Mouse (Mus musculus) layer of hippocampus, adult 2 months (tissue): ENCODE data around the gene Lrrc75b. TPM values are rescaled to one million over a fixed set of nuclear protein-coding genes. Genes with fewer than 3 reads are reported as not detected.

ENCODE experiments used
- DNase-seq, 2 experiments: peaks; one replicate each; pipeline ENCODE4 v3.0.0; 2022; ENCODE audit warnings: low spot score in 2 of 2
- H3K27ac ChIP-seq: fragments of 200-600 bp; 2 replicates; pipeline ENCODE4 v1.8.1; 2022
- H3K4me3 ChIP-seq: fragments of 200-600 bp; 2 replicates; pipeline ENCODE4 v1.8.1; 2022; ENCODE audit warnings: mild to moderate bottlenecking
- CTCF ChIP-seq: fragments of 200-600 bp; conservative IDR thresholded peaks from 2 replicates; pipeline ENCODE4 v1.8.1; 2022; ENCODE audit warnings: antibody characterized with exemption, mild to moderate bottlenecking, moderate library complexity
- total RNA-seq, 2 experiments: library from RNA; stranded (reverse); gene quantifications; 2 replicates each; pipeline ENCODE4 v1.2.3; 2021

Gene Lrrc75b
- total RNA-seq, 2 experiments from 2014 or later = 9.7 to 12.0 TPM

- H3K4me3 ChIP-seq = no peak overlapping the region
- no peak overlapping the region for H3K27ac ChIP-seq
- DNase-seq = no peak
- no peak for TF ChIP-seq CTCF
Measured at GRCm38 (mm10) chr10:75501641-75502040, 58.5 kb downstream of the Lrrc75b start.

GRCm38 (mm10) chr10:75500345-75500744 is 59.8 kb downstream of the Lrrc75b start:
- TF ChIP-seq CTCF = no peak
- no peak overlapping the region for H3K27ac ChIP-seq
- no peak for DNase-seq
- H3K4me3 ChIP-seq = no peak overlapping the region

Other genes starting within 250 kb of the Lrrc75b start
- gene Adora2a, start 243.5 kb downstream of the Lrrc75b start, total RNA-seq = 1 to 10 TPM; 2.4 to 2.7 TPM
- under 1 TPM in 1 of 2 experiments, not detected in 1; 0.31 TPM for gene Upb1, start 159.2 kb downstream of the Lrrc75b start, total RNA-seq
- 10 to 100 TPM; 69.8 to 76.6 TPM for gene Snrpd3, start 42.8 kb downstream of the Lrrc75b start, total RNA-seq
- gene Gucd1, start 42.4 kb downstream of the Lrrc75b start, total RNA-seq = 10 to 100 TPM; 14.5 to 16.0 TPM
- 1 to 10 TPM; 2.7 to 4.5 TPM for gene Ggt1, start 1.3 kb upstream of the Lrrc75b start, total RNA-seq
- 1 to 10 TPM; 2.3 TPM for gene Ggt5, start 29.0 kb upstream of the Lrrc75b start, total RNA-seq
- 1 to 10 TPM; 2.1 TPM for gene Susd2, start 83.7 kb upstream of the Lrrc75b start, total RNA-seq
- 10 to 100 TPM; 68.0 to 70.4 TPM for gene Cabin1, start 204.0 kb upstream of the Lrrc75b start, total RNA-seq
- gene Ddt, start 213.1 kb upstream of the Lrrc75b start, total RNA-seq = 10 to 100 TPM; 42.3 to 46.4 TPM
- gene Gm20441, start 220.6 kb upstream of the Lrrc75b start, total RNA-seq = under 1 TPM in 1 of 2 experiments, not detected in 1; 0.56 TPM
- gene Gstt3, start 221.1 kb upstream of the Lrrc75b start, total RNA-seq = 1 to 10 TPM; 1.6 to 1.8 TPM
- 1 to 10 TPM; 6.7 to 7.2 TPM for gene Gstt1, start 238.3 kb upstream of the Lrrc75b start, total RNA-seq